Mouse (Mus musculus) heart, postnatal 36 days (tissue): ENCODE measurements at regions not wholly inside any gene's neighbourhood (a gene's known extent, or its start where the extent isn't known, plus 50 kb on each side); places are given as distances from the start of the nearest gene placed in this dataset.
A peak's percentile ranks its signal among the peaks of the same experiment; 100 is the strongest.

Experiments
- DNase-seq, 2 experiments: peaks; one replicate each; pipeline ENCODE4 v3.0.0; 2021 to 2022
- intact Hi-C: fragments of 180-260 bp; cut with DNase I; formaldehyde crosslinking; loops from one replicate; pipeline ENCODE4 v1.15.1; 2025

- peak; percentile 67 to 69 for DNase-seq
- intact Hi-C loops, result loop anchor here (2.0 to 10.0 kb wide), 3 partner anchors 163 to 1821 kb away; no protein-coding TSS in a partner anchor
Observed at GRCm38 (mm10) chr19:15801811-15802486, 145.2 kb downstream of the Psat1 start.

DNA sequence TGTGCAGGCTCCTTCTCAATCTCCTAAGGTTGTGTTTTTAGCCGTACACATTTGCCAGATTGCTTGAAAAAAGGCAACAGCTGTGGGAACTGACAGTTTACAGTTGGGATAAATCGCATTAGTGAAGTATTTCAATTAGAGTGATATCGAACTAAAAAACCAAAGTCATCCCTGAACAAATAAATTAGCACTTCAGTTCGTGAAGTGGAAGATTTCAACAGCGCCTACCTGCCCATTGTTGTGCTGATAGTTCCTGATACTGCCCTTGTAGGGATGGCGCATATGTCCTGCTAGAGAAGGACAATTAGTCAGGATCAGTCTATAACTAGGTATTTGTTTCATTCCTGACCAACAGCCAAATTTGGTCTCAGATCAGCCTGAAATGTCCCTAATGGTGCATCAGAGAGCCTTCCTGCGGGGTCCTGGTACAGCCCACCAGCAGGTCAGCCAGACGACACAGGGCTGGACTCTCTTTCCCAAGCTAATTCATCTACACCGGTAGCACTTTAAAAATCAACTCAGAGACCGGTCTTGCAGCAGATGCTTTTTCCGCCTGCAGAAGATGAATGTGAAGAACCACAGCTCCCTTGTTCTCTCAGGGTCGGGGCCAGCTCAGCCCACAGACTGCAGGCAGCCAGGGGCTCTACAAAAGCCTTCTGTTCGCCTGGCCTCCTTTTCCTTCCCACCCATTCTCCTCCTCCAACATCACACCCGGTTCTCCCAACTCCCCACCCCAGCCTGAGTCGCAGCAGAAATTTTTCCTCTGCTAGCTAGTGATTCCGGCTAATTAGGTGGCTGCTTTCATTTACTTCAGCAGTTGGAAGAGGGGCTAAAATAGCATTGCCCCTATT, 146.1 kb downstream of the Psat1 start:
- intact Hi-C loops, result loop anchor here (10.0 kb wide), 2 partner anchors 164 to 766 kb away; no protein-coding TSS in a partner anchor
- DNase-seq, result peak; percentile 23 to 39

GRCm38 (mm10) chr19:15796466-15796865, 150.7 kb downstream of the Psat1 start:
- DNase-seq, result no peak
- intact Hi-C loops, result no loop called here

DNA sequence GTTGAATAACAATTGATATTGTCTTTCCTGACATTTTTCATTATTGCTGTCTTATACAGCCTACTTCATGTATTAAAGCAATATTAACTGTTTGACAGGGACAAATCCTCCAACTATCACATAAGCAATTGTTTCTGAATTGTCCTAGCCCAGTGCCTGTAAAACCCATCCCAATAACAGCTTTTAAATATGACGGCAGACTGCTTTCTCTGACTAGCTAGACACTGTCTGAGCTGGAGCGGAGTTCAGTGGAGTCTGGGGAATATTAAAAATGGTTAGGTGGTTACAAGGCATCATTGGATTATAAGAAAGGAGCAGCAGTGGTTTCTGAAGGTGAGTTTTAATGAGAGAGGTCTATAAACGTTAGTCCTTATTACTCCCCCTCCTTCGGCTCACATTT, 155.2 kb downstream of the Psat1 start:
- intact Hi-C loops, result no loop called here
- DNase-seq, result no peak

DNA sequence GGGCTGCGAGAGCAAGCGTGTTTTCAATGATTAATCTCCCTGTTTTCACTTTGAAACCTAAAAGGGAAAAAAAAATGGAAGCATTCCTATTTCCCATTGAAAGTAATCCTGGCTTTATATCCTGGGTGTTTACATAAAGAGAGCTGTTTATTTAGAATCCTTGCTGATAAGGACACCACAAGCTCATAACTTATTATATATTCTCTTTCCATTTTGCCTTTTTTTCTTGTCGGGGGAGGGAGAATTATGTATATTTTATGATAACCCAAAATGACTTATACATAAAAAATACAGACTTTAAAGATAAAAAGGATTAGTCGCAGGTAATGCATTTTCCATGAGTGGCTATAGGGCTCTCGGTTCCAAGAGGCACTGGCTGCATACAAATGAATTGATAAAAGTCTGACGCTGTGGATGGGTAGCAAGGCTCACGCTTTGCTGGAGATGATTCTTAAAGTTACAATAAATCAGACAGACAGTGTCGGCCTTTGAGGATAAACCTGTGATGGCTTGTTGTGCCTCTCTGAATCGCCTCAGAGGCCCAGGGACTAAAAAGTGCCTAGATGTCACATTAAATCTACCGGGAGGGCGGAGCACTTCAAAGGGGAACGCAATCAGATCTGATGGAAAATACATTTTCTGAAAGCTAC, 155.7 kb downstream of the Psat1 start:
- intact Hi-C loops, result no loop called here
- no peak for DNase-seq

- no peak for DNase-seq
- intact Hi-C loops, result no loop called here
Observed at GRCm38 (mm10) chr19:15790620-15791263, 156.4 kb downstream of the Psat1 start.

- intact Hi-C loops, result no loop called here
- DNase-seq, result no peak
Observed at GRCm38 (mm10) chr19:15789741-15790140, 157.4 kb downstream of the Psat1 start.

DNA sequence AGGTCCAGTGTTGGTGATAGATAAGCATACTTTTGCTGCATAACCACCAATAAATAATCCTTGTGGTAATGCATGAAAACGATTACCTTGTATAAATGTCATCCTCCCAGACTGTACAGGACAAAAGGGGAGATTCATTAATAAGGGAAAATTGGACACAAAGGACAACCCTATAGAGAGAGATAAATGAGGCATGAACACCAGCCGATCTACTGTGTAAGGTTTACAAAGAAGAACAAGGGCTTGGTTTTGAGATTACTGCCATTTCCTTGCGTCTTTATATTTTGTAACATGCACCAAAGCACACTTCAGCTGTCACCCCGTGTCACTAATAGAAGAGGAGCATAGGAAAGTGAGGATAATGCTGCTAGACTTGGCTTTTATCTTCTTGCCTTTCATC, 162.5 kb downstream of the Psat1 start:
- intact Hi-C loops, result no loop called here

GRCm38 (mm10) chr19:15769651-15770050, 177.5 kb downstream of the Psat1 start:
- intact Hi-C loops, result no loop called here
- no peak for DNase-seq

More for the DNA sequence above, 162.5 kb downstream of the Psat1 start:
- DNase-seq, result no peak

DNA sequence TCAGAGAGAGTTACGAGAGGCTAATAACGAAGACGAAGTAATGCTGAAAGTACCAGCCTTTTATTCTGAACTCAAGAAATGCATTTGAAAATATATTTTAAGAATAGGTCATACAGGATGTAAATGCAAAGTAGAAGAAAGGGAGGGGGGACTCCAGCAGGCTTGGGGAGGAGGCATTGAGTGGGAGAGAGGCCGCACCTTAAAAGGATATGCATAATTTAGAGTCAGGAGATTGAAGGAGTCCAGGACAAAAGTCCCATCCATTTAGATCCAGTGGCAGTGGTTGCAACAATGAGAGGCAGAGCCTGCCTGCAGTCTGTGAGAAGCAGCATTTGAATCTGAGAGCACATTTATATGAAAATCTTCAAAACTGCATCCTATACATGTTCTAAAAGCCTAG, 186.1 kb downstream of the Psat1 start:
- no peak for DNase-seq
- intact Hi-C loops, result no loop called here

DNA sequence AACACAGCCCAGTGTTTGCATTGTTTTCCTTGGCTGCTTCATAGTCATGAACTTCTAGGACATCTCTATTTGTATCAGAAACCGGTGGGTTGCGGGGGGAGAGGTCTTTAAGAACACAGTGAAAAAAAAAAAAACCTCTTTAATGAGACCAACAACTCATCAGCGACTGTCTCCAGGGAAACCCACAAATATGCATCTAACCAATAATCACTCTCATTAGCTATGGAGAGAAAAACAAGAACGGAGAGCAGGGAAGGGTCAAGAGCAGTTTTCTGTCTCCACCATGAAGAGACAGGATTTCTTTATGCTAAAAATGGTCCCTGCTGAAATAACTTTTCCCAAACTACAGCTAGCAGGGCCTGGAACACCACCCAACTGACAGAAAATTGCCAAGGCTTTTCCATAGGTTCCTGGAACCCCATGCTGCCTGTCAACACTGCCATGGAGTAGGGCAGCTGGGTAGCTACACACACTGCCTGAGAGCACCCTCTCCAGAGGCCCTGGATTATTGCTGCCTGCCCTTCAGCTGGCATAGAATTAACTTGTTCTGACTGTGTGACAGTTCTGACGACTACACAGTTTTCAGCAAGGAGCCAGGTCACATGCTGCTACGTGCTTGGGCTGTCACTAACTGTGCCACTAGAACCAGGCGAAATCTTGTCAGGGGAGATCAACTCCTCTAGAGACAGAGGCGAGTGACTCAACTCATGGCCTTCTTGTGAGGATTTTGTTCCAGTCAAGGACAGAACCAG, 201.9 kb downstream of the Psat1 start:
- no peak for DNase-seq
- intact Hi-C loops, result no loop called here

DNA sequence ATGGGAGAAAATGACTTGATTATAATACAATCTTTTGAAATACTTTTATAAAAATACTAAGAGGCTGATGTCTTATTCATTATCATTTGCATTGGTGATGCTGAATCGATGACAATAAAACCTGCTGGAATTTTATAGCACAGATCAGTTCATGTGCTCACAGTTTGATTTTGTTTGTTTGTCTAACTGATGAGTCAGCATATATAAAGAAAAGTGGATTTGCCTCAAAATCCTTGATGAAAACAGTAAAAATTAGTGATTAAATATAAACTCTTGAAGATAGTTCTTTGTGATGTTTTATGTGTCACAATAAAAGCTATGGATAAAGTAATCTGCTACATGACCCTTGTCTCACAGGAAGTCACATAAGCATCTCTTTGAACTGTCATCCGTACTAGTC, 210.9 kb downstream of the Psat1 start:
- intact Hi-C loops, result no loop called here
- no peak for DNase-seq

GRCm38 (mm10) chr19:15726785-15727406, 220.2 kb downstream of the Psat1 start:
- DNase-seq, result no peak
- intact Hi-C loops, result no loop called here

DNA sequence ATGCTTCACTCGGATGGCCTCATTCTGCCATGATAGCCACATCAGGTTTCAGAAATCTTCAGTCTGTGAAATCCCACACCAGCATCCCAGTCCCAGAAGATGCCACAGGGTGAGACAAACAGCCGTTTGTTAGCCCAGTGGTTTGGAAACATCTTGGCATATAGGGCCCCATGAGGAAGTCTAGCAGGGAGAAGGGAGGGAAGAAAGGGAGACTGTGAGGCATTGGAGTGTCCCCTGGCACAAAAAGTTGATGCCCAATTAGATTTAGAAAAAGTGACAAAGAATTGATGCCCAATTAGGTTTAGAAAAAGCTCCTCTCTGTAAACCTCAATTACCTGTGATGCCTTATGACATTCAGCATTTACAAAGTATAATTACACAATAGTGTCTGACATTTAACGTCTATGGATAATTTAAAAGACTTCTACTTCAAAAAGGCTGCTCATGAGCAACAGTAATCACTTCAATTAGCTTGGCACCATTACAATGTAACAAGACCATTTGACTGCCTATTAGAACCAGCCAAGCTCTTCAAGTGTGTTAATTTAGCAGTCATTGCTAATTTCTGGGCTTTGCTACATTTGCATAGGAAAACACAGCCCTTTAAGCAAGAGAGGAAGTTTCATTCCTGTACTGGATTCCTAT, 254.6 kb downstream of the Psat1 start:
- DNase-seq, result no peak
- intact Hi-C loops, result no loop called here

DNA sequence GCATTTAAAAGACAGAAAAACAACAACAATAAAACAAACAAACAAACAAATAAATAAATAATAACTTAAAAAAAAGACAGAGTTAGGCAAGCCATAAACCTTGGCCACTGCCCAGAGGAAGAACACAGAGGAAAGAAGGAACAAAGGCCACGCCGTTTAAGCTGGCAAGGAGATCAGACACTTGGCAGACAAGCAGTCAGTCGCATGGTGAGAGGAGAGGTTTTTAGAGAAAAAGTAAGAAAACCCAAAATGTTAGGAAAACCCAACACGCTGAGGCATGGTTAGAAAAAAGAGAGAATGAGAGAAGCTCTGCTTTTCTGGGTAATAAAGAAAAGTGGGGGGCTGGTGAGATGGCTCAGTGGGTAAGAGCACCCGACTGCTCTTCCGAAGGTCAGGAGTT, 277.1 kb downstream of the Psat1 start:
- DNase-seq, result no peak
- intact Hi-C loops, result no loop called here

- intact Hi-C loops, result no loop called here
Observed at GRCm38 (mm10) chr19:15669541-15669940, 277.6 kb downstream of the Psat1 start.

GRCm38 (mm10) chr19:15668624-15669016, 278.5 kb downstream of the Psat1 start:
- DNase-seq, result no peak
- intact Hi-C loops, result no loop called here

More at GRCm38 (mm10) chr19:15669541-15669940, 277.6 kb downstream of the Psat1 start:
- DNase-seq, result no peak

DNA sequence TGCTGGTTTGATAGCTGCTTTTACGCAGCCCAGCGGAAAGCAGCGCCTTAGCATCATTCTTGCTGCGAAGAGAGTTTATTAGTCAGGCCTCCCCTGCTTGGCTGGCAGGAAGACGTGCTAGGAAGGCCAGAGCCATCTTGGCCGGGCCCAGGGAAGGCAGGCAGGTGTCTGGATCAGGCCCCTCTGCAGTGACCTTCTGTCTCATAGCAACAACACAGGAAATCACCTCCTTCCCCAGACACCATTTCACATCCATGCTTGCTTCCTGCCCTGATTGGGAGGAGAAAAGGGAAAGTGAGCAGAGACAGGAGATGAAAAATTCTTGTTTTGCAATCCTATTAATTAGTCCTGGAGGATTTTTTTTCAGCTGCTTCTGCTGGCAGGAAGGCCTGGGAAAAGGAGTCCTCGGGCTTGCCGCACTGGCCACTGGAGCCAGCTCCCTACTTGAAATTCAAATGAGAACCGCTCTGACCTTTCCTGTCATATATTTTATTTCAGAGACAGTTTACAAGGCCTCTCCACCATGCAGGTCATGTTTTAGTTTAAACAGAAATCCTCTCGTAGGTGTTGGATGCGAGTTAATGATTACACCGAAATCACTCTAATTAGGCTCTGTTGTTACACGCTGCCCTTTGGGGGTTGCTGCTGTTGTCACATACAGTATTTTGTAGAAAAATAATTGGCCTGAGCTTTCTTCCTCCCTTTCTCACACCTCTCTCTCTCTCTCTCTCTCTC, 279.1 kb downstream of the Psat1 start:
- intact Hi-C loops, result no loop called here
- no peak for DNase-seq
